Mouse (Mus musculus) c-Kit-positive CD71-negative TER-119-negative erythroid progenitor cells, embryonic 14.5 days (primary cell): ENCODE results near the gene Nfib.

Experiments used
- DNase-seq: peaks from one replicate; pipeline ENCODE4 v3.0.0-alpha.2; 2013; ENCODE audit warnings: low read depth

Gene Nfib

GRCm38 (mm10) chr4:82464051-82464632 is 241.4 kb downstream of the Nfib start:
- DNase-seq: no peak

- no peak for DNase-seq
These were observed 242.3 kb downstream of the Nfib start for GRCm38 (mm10) chr4:82463189-82463715.

GRCm38 (mm10) chr4:82461676-82462075 is 243.9 kb downstream of the Nfib start:
- DNase-seq: no peak

- no peak for DNase-seq
These were observed 246.7 kb downstream of the Nfib start for GRCm38 (mm10) chr4:82458895-82459294.

- no peak for DNase-seq
These were observed 248.6 kb downstream of the Nfib start for GRCm38 (mm10) chr4:82456908-82457307.

GRCm38 (mm10) chr4:82456323-82456713 is 249.2 kb downstream of the Nfib start:
- no peak for DNase-seq

- no peak for DNase-seq
These were observed 249.8 kb downstream of the Nfib start for GRCm38 (mm10) chr4:82455617-82456322.

GRCm38 (mm10) chr4:82454989-82455388 is 250.6 kb downstream of the Nfib start:
- no peak for DNase-seq

- DNase-seq: no peak
These were observed 252.2 kb downstream of the Nfib start for GRCm38 (mm10) chr4:82453341-82453740.

- DNase-seq: no peak
These were observed 252.6 kb downstream of the Nfib start for GRCm38 (mm10) chr4:82452905-82453304.

GRCm38 (mm10) chr4:82447061-82447671 is 258.4 kb downstream of the Nfib start:
- DNase-seq: no peak

GRCm38 (mm10) chr4:82444078-82444477 is 261.5 kb downstream of the Nfib start:
- no peak for DNase-seq

GRCm38 (mm10) chr4:82443441-82443840 is 262.1 kb downstream of the Nfib start:
- DNase-seq: no peak

- no peak for DNase-seq
These were observed 262.5 kb downstream of the Nfib start for GRCm38 (mm10) chr4:82443003-82443402.

GRCm38 (mm10) chr4:82440606-82441005 is 264.9 kb downstream of the Nfib start:
- no peak for DNase-seq

- no peak for DNase-seq
These were observed 265.7 kb downstream of the Nfib start for GRCm38 (mm10) chr4:82439813-82440212.

- no peak for DNase-seq
These were observed 266.9 kb downstream of the Nfib start for GRCm38 (mm10) chr4:82438631-82439030.

GRCm38 (mm10) chr4:82437533-82438318 is 267.8 kb downstream of the Nfib start:
- no peak for DNase-seq

GRCm38 (mm10) chr4:82436656-82437055 is 268.9 kb downstream of the Nfib start:
- no peak for DNase-seq

GRCm38 (mm10) chr4:82435716-82436115 is 269.8 kb downstream of the Nfib start:
- DNase-seq: no peak

GRCm38 (mm10) chr4:82433926-82434705 is 271.4 kb downstream of the Nfib start:
- no peak for DNase-seq

- DNase-seq: no peak
These were observed 273.7 kb downstream of the Nfib start for GRCm38 (mm10) chr4:82431831-82432230.
